Mouse (Mus musculus): ENCODE measurements around the gene Asic2.

GRCm38 (mm10) chr11:80835841-80836240 is 1132.4 kb downstream of the Asic2 start:
- no peak for TF ChIP-seq CTCF (IDR thresholded peaks at IDR 0.05; ENCODE audit: low read depth)
- TF ChIP-seq EP300 (IDR thresholded peaks at IDR 0.05; ENCODE audit: low read depth): no peak
